Mouse (Mus musculus) kidney, postnatal 10 days (tissue): ENCODE measurements around the gene Cfi.
A peak's percentile ranks its signal among the peaks of the same experiment; 100 is the strongest.

Experiments
- DNase-seq: peaks from one replicate; pipeline ENCODE4 v3.0.0; 2021; ENCODE audit warnings: mixed read lengths

Cfi gene

GRCm38 (mm10) chr3:129835388-129835934 is at the start of gene Cfi:
TSS of gene Cfi (plus strand) at chr3:129835884.
- no peak for DNase-seq

GRCm38 (mm10) chr3:129793801-129794200 is 41.9 kb upstream of the Cfi start:
- peak; percentile 64 for DNase-seq

DNA sequence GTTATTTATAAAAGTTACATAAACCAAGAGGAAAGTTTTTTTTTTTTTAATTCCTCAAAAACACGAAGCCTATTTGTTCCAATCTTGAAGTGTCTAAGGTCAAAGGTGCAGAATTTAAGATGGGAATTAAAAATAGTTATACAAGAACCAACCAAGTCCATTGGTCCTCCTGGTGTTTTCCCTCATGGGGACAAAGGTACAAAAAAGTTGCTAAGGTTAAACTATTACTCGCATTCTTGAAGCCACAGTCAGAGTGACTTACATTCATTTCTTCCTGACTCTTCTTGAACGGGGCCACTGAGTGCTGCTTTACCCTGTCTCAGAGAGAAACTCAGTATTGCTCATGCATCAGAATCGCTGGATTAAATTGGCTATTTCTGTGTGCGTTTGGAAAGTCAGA is 38.3 kb upstream of the Cfi start:
- DNase-seq = no peak

DNA sequence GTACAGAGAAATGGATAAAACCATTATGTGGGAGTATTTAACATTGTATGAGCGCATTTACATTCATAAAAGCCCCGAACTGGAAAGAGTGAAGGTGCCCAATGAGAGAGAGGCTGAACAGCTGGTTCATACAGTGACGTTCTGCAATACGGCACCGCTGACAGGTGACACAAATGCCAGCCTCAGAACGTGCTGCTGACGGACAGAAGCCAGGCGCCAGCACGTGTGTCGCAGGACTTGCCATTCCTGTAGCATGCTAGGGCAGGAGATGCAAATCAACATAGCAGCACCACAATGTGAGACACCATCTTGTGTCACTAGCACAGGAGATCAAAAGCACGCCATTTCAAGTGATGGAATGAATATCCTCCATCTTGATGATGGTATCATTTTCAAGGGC is 37.1 kb upstream of the Cfi start:
- DNase-seq = no peak

GRCm38 (mm10) chr3:129799011-129799410 is 36.7 kb upstream of the Cfi start:
- no peak for DNase-seq

DNA sequence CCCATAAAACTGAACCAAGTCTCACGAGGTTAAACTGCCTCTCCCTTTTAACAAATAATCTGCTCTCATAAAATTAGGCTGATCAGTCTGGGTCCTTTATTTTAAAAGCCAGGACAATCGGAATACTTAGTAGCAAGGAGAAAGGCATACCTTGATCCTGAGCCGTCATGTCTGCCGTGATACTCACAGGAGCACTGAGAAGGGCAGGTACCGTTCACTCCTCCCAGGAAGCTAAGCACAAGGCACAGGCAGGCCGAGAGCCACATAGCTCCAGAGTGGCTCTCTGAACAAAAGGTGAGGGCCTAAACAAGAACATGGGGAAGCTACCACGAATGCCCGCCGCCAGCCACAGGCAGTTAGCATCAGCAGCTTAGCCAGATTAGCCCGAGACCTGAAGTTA is 31.9 kb upstream of the Cfi start, which contains the start of gene Lrit3:
Gene Lrit3 (minus strand): TSS at position 266 of the 400 bp plus-strand sequence.
- DNase-seq = no peak

GRCm38 (mm10) chr3:129820847-129821246 is 14.8 kb upstream of the Cfi start:
- no peak for DNase-seq

- peak; percentile 51 for DNase-seq
Observed at GRCm38 (mm10) chr3:129821736-129822135, 13.9 kb upstream of the Cfi start.

- DNase-seq = no peak
Observed at GRCm38 (mm10) chr3:129822206-129822775, 13.4 kb upstream of the Cfi start, which contains the start of gene Rrh. TSS of gene Rrh (minus strand) at chr3:129822587.

GRCm38 (mm10) chr3:129823293-129823692 is 12.4 kb upstream of the Cfi start:
- no peak for DNase-seq

DNA sequence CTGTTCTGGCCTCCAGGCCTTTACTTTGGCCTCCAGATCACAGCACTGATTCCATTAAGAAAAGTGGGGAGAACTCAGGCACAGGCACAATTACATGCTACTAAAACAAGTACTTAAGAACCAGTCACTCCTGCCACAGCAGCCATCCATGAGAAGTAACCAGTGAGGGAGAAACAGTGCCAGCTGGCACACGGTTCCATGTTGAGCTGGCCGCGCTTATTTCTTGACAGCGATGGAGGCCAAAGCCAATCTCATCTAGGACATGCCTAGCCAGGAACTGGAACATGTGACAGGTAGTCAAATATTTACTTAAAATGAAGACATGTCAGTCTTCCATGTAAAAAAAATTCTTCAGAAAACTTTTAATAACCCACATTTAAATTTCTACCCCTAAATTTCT is 11.5 kb upstream of the Cfi start:
- no peak for DNase-seq

DNA sequence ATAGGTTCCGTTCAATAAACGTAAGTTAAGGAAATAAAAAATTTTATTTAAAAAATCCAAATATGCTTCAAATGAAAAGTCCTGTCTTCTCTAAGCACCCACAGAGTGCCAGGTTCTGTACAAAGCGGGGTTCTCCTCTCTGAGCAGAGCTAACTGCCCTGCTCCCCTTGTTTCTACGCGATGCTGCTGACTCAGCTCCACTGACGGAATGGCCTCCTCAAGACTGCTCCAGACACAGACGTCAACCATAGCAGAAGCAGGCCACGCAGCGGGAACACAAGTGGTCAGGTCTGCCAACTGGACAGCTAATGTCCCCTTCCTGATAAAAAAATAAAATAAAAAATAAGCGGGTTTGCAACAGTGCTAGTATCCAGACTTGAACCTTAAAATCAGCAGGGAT is 10.8 kb upstream of the Cfi start:
- DNase-seq = no peak

GRCm38 (mm10) chr3:129826691-129827090 is 9.0 kb upstream of the Cfi start:
- DNase-seq = no peak

DNA sequence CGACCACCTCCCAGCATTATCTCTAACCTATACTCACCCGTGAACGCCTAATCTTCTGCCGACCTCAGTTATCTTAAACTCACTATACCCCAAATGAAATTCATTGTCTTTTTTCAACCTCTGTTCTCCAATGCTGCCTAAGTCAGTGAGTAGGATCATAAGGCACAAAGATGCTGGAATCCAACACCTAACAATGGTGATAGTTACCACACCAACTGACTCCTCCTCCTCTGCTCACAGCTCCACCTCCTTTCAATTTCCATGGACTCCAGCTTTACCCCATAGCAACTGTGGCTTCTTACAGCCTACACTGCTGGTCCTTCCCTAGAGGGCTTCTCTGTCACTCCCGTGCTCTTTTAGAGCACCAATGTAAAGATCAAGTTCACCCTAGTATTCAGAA is 8.0 kb upstream of the Cfi start:
- no peak for DNase-seq

GRCm38 (mm10) chr3:129830626-129831025 is 5.1 kb upstream of the Cfi start:
- peak; percentile 67 for DNase-seq

GRCm38 (mm10) chr3:129831035-129831568 is 4.6 kb upstream of the Cfi start, which contains the start of gene Gar1:
TSS of gene Gar1 (minus strand) at chr3:129831396.
- DNase-seq = peak; percentile 98

GRCm38 (mm10) chr3:129836051-129836697 is 490 bp downstream of the Cfi start:
- DNase-seq = peak; percentile 50

DNA sequence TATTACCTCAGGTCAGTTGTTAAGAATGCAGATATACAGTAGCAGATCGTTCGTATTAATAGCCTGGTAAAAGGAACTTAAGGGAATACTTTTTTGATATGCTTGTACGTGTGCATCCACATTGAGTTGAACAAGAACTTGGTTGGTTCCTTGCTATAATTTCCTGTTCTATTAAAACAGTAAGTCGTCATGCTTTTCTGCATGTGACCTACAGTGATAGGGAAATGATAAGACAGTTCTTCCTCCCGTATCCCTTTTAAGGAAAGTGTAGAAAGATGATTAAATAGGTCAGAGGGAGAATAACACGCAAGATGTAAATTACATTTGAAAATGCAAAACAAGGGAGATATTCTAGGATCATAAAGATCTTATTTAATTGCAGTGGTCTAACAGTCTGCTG is 1.3 kb downstream of the Cfi start:
- DNase-seq = no peak

DNA sequence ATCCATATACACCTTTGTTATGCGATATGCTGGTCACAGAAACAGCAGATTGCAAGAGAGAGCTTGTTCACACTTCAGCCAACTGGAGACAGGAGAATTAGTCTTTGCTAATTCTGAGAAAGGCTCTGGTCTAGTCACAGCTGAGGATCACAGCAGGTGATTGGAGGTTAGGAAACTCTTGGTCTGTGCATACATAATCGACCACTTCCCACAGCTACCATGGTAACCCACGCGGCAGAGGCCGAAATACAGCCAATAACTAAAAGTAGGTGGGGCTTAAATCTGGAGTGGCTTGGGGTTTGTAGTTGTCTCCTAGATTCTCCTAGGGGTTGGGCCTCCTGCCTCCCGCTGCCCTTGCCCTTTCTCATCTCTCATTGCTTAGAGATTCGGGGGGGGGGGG is 2.3 kb downstream of the Cfi start:
- DNase-seq = no peak

DNA sequence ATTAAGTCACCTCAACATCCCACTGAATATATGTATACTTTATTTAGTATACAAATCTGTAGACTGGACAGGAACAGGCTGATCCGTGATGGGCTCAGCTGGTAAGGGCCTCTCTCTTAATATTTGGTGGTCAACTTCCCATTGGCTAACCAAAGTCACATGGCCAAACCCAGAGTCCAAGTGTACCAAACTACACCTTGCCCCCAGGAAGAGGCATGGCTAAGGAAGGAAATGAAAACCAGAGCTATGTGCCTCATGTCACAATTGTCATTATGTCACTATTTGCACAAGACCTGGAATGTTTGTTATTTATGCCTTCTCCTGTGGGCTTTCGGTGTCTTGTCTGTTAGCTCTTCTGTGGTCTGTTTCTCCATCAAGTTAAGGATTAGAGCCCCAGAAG is 10.2 kb downstream of the Cfi start:
- DNase-seq = no peak

GRCm38 (mm10) chr3:129846846-129847245 is 11.2 kb downstream of the Cfi start:
- no peak for DNase-seq

GRCm38 (mm10) chr3:129862592-129862991 is 26.9 kb downstream of the Cfi start:
- DNase-seq = no peak

- DNase-seq = peak; percentile 68
Observed at GRCm38 (mm10) chr3:129863698-129864097, 28.0 kb downstream of the Cfi start.

DNA sequence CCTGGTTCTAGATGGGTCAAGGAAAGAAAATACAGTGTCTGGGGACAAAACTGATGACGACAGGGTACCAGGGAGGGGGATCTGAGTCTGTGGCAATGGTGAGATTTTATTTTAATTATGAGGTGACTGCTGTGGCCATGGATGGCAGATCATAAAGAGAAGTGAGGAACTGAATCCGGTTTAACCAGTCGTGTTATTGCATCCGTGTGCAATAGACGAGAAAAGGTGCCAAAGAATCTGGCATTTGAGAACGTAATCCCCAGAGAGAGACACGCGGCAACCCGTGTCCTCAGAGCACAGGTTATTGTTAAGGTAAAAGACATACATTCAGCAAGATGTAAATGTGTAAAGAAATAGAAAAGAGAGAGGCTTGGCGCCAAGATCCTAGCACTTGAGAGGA is 41.6 kb downstream of the Cfi start:
- DNase-seq = no peak
